Mouse (Mus musculus) urinary bladder, postnatal 36 days (tissue): ENCODE measurements at regions not wholly inside any gene's neighbourhood (a gene's known extent, or its start where the extent isn't known, plus 50 kb on each side); places are given as distances from the start of the nearest gene placed in this dataset.

ENCODE experiments used
- DNase-seq, 2 experiments: peaks; one replicate each; pipeline ENCODE4 v3.0.0; 2022; ENCODE audit warnings: low spot score in 2 of 2, mixed read lengths in 1 of 2

- DNase-seq, result no peak
Measured at GRCm38 (mm10) chr4:131569156-131569555, 268.9 kb downstream of the Ptpru start.

- no peak for DNase-seq
Measured at GRCm38 (mm10) chr4:131577571-131577970, 260.5 kb downstream of the Ptpru start.

GRCm38 (mm10) chr4:131585946-131586345, 252.1 kb downstream of the Ptpru start:
- DNase-seq, result no peak

- no peak for DNase-seq
Measured at GRCm38 (mm10) chr4:131587536-131587935, 250.6 kb downstream of the Ptpru start.

GRCm38 (mm10) chr4:131590136-131590535, 248.0 kb downstream of the Ptpru start:
- DNase-seq, result no peak

- no peak for DNase-seq
Measured at GRCm38 (mm10) chr4:131591456-131591855, 246.6 kb downstream of the Ptpru start.

GRCm38 (mm10) chr4:131597996-131598395, 240.1 kb downstream of the Ptpru start:
- no peak for DNase-seq

- no peak for DNase-seq
Measured at GRCm38 (mm10) chr4:131614434-131614833, 223.7 kb downstream of the Ptpru start.

GRCm38 (mm10) chr4:131615587-131615986, 222.5 kb downstream of the Ptpru start:
- peak in 1 of 2 experiments; percentile 8 for DNase-seq

GRCm38 (mm10) chr4:131638105-131638504, 200.0 kb downstream of the Ptpru start:
- DNase-seq, result no peak

GRCm38 (mm10) chr4:131656034-131656433, 182.1 kb downstream of the Ptpru start:
- no peak for DNase-seq

- DNase-seq, result peak; percentile 16 to 17
Measured at GRCm38 (mm10) chr4:131657922-131658321, 180.2 kb downstream of the Ptpru start.

GRCm38 (mm10) chr4:131660931-131661330, 177.2 kb downstream of the Ptpru start:
- DNase-seq, result no peak

GRCm38 (mm10) chr4:131671784-131672515, 166.1 kb downstream of the Ptpru start:
- no peak for DNase-seq

- no peak for DNase-seq
Measured at GRCm38 (mm10) chr4:131677966-131678365, 160.1 kb downstream of the Ptpru start.

GRCm38 (mm10) chr4:131683176-131683575, 154.9 kb downstream of the Ptpru start:
- DNase-seq, result no peak

- no peak for DNase-seq
Measured at GRCm38 (mm10) chr4:131685544-131685943, 152.5 kb downstream of the Ptpru start.

- DNase-seq, result no peak
Measured at GRCm38 (mm10) chr4:131694232-131694631, 143.9 kb downstream of the Ptpru start.

GRCm38 (mm10) chr4:131695941-131696912, 141.9 kb downstream of the Ptpru start:
- peak; percentile 22 to 28 for DNase-seq
